Mouse (Mus musculus): Measurements from ENCODE around the gene Dnah8. TPM values are rescaled to one million over a fixed set of nuclear protein-coding genes. Genes with fewer than 3 reads are reported as not detected.
A peak's percentile ranks its signal among the peaks of the same experiment; 100 is the strongest.
"Not testable (repeated sequence)": the region's sequence is repeated elsewhere in the genome, so short reads cannot be mapped to it uniquely, and the experiment has no call there.

The Dnah8 gene
- 1 to 10 TPM; 1.7 to 3.1 TPM for total RNA-seq (2021)
- long read RNA-seq, partial matches to known transcripts = 3 of 3 reads
- long read RNA-seq, other reads (novel, unspliced or antisense) = 0 of 3 reads

DNA sequence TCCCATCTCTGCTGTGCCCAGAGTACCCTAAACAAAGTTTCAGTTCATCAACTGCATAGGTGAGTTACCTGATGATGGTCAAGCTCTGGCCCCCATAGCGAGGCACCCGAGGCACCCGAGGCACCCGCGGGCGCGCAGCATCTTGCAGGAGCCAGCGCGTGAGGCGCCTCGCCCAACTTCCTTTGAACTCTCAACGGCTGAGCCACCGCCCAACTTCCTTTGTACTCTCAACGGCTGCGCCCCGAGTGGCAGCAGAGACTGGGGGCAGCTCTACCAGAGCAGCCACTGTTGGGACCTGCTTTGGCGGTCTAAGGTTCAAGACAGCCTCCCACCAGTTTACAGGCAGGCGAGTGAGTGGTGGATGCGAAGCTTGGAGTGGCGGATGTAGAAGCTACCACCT, at the start of gene Dnah8:
Dnah8 (plus strand) TSS at position 223 of the 400 bp plus-strand sequence.
- DNase-seq (ENCODE audit: low spot score in 2 of 2) = not testable (repeated sequence)

DNA sequence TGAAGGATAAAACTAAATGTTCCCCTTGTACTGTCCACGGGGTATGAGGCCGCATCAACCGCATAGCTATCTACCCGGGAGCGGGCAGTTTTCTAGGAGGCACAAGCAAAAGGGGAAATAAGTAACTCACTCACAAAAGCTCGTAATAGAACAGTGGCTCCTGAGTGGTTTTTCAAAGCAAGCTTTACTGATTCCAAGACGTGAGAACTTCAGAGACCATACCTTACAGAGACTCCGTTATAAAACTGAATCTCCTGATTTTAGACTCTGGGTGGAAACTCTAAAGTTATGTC, 49.4 kb upstream of the Dnah8 start:
- DNase-seq (ENCODE audit: low spot score in 2 of 2) = peak in 1 of 2 experiments; percentile 29

DNA sequence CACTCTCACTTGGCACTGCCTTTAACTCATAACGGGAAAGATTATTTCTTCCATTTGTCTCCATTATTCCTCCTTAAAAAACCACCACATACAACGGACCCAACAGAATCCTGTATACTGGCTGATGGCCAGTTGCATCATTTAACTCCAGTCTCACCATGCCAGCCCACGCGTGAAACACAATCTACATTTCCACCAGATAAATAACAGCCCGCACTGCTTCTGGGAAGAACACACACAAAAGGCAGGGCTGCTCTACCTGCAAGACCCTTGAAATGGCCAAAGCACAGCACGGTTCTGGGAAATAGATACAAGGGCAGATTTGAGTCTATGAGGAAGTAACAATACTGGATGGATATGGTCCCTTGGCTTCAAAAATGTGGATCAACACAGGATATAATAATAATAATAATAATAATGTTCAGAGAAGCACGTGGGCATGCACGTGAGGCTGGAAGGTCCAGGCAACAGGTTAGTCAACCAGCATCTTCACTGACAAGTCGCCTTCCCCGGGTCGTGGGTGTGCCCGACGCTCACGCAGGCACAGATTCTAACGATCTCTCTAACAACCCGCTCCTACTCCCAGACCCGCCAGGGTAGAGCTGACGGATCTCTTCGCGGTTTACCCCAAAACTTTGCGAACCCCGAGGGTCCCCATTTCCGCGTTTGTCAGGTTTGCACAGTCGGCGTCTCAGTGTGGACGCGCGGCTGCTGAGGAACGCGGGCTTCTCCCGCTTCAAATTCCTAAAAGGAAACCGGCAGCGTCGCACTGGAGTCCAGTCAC, 48.8 kb upstream of the Dnah8 start:
- DNase-seq (ENCODE audit: low spot score in 2 of 2) = peak; percentile 60 to 73

DNA sequence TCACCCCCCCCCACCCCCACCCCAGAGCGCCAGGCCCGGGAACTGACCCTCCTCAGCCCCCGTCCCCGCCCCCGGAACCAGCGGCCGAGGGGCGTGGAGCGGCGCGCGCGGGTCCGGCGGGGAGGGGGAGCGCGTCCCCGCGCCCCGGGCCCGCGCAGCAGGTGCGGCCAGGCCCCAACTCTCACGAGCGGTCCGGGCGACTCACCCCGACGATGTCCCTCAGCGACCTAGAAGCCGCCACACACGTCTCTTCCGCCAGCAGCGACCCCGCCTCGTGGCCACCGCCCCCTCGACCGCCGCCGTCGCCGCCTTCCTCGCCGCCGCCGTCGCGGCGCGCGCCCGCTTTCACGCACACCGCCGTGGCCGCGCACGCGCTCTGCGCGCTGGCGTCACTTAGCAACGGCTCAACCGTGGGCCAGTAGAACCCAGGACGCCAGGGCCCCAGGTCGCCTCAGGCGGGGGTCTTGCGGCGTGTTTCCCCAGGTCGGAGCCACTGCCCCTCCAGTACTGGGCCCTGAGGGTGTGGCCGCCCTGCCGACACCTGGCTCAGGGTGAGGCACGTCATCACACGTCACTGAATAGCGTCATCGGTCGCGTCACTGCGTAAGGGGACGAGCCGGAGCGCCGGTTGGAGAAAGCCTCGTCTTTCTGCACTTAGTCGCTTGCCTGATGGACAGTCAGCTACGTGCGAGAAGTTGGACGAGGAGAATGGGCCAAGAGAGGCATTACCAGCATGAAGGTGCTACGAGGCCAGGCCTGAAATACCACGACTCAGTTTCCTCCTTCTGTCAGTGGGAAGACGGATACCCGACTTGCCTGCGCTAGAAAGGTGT, 48.0 kb upstream of the Dnah8 start, which contains the start of gene Btbd9:
Btbd9 (minus strand) TSS at position 548 of the 833 bp plus-strand sequence.
- DNase-seq (ENCODE audit: low spot score in 2 of 2) = peak; percentile 92 to 97

DNA sequence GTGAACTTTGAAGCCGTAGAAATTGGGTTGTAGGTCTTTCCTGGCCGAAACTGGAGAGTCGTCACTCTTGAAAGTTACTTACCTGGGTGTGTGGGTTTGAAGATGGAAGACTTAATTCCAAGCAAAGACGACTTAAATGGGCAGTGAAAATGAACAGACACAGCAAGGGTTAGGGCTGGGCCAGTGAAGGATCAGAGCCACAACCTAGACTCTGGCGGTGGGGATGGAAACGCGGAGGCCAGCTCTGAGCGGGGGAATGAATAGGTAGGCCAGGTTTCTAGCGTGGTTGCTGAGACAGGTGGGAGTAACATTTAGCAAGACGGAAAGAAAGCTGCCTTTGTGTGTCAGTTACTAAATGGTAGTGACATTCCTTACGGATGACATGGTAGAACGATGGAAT, 47.2 kb upstream of the Dnah8 start:
- DNase-seq (ENCODE audit: low spot score in 2 of 2) = no peak

DNA sequence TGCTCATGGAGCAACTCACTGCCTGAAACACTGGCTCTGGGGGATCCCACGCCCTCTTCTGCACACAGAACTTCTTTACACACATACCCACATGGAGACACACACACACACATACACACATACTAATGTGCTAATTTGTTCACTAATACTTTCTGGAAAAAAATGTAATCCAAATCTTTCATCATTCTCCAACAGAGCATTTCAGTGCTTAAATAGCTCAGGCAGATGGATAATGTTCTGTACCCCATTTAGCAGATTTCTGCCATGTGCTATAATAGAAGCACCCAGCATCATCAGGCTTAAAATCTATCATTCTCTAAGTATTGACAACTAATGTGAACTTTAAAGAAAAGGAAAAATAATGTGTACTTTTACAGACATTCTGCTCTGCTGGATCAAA, 43.4 kb upstream of the Dnah8 start:
- peak; percentile 42 to 88 for DNase-seq (ENCODE audit: low spot score in 2 of 2)

DNA sequence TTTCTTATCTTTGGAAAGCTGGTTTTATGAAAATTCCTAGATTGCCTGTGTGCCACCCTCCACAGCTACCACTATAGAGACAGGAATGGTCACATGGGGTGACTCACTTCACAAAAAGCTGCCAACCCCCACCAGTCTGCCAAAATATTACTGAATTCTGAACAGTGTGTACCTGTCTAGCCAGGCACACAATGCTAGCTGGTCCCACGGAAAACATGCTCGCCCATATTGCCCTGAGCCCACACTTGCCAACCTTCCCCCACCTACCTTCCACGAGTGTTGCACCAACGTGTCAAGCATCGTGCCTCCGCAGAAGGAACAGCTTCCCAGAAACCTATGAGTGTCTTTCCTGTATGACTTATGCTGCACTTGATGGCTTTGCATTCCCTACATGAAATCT, 43.0 kb upstream of the Dnah8 start:
- DNase-seq (ENCODE audit: low spot score in 2 of 2) = peak; percentile 88 to 97

DNA sequence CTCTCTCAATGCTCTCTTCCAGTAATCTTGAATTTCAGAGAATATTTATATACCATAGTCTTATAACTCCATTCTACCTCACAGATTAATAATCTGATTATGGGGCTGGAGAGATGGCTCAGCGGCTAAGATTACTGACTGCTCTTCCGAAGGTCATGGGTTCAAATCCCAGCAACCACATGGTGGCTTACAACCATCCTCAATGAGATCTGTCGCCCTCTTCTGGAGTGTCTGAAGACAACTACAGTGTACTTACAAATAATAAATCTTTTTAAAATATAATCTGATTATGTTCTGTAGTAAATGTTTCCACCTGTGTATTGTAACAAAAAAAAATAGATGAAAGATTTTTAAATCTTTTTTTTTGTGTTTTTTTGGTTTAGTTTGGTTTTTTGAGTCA, 41.8 kb upstream of the Dnah8 start:
- no peak for DNase-seq (ENCODE audit: low spot score in 2 of 2)

DNA sequence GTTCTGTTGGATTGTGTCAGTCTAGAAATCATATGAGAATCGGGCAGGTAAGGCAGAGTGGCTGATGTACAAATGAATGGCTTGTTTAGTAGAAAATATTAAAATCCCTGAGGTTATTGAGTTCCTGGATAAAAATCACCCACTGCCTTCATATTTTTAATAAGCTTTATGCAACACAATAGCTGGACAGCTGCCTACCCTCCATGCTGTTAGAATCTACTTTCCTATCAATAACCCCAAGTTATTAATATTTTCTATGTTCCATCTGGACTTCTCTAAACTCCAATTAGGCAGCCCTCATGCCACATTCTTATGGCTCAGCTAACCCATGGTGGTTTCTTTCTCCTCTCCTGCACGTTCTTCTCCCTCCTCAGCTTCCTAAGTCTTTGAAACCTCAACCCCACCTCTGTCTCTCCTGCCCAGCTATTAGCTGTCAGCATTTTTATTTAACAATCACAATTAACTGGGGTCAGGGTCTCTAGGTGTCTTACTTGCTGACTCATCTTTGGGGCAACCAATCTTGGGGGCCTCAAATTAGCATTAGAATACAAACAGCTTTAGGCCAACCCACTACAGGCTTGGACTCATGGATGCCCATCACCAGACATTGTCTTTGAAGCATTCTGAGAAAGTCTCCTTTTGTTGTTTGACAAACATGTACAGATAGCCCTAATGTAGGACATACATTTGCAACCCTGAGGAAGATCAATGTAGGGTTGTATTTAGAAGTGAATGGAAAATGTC, 40.7 kb upstream of the Dnah8 start:
- peak in 1 of 2 experiments; percentile 77 for DNase-seq (ENCODE audit: low spot score in 2 of 2)

DNA sequence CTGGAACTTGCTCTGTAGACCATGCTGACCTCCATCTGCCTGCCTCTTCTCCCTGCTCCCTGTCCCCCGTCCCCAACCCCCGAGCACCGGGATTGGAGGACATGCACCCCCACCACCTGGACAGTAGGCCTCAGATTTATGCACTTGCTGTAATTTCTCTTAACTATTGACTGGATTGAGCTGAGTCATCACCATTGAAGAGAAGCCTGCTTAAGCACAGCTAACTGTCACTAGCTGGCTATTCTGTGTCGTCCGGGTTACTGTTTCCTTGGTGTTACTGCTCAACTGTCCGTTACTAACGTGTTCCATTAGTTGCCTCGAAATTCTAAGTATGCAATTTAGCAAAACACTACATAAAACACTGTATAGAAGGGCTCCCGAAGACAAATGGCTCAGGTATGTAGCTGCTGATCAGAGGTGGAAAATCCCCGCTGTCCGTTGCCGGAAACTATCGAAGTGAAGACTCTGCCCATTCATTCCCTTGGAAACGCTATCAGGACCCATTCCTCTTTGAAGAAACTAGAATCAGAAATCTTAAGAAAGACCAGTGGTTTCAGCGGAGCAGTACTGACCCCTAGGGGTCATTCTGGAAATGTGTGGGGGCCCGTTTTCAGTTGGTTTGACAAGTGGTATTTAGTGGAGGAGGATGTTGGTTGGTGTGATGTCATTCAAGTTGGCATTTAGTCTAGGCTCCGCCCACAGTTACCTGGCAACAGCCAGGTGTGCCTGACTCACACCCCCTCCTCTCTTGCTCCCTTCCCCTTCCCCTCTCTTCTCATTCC, 33.5 kb upstream of the Dnah8 start:
- DNase-seq (ENCODE audit: low spot score in 2 of 2) = peak; percentile 64 to 86

DNA sequence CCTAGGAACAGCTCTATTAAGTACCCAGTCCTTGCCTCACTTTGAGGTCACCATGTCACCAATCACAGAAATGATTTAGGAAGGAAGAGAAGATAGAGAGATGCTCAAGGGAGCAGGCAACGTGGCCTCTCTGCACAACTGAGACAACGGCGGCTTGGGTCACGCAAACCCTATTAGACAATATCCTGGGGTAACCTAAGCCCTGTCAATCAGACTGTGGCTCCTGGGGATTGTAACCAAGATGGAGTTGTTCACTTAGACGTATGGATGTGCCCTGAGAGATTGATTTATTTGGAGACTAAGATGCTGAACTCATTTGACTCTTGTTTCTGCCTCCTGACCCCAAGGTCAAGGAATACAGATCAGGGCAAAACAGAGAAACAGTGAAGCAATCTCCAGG, 29.7 kb upstream of the Dnah8 start:
- DNase-seq (ENCODE audit: low spot score in 2 of 2) = no peak

DNA sequence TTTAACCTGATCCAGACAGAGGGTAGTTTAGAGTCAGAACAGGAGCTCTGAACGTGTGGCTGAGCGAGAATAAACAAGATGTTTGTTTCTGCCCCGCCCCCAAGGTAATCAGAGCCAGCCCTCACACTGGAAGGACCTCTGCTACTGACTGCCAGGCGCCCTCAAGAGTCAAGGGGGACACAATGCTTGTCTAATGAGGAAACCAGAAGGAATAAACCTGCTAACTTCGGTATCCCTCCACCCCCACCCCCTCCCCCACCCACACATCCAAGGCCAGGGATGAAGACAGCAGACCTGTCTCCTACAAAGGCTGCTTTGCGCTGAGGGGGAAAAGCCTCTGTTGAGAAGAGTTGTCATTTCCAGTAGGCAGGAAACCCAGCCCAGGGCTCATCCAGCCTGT, 29.3 kb upstream of the Dnah8 start:
- no peak for DNase-seq (ENCODE audit: low spot score in 2 of 2)

DNA sequence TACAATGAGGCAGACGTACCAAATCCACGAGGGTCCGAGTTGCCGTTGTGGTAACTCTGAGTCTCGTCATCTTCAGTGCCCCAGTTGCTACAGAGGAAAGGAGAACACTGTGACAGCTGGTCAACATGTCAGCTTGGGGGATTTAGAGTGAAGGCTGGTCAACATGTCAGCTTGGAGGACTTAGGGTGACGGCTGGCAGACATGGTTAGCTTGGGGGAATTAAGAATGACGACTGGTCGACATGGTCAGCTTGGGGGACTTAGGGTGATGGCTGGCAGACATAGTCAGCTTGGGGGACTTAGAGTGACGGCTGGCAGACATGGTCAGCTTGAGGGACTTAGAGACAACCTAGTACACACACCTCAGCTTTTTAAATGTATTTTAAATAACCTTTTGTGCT, 26.4 kb upstream of the Dnah8 start:
- no peak for DNase-seq (ENCODE audit: low spot score in 2 of 2)

DNA sequence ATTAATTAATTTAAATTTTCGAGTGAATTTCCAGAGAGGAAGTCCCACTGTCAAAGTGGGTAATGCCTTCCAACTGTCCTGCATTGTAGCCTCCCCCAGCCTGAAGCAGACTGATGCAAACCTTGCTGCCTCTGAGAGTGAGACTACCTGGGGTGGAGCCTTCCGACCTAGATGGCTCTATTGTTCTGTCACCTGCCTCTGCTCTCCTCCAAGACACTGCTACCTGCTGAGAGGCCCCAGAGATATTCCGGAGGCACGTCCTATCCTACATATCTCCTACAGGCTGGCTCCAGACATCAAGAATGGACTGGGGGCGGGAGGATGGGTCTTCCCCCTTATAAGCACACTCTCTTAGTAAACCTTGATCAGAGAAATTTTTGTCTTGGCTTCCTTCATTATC, 25.9 kb upstream of the Dnah8 start:
- DNase-seq (ENCODE audit: low spot score in 2 of 2) = no peak

DNA sequence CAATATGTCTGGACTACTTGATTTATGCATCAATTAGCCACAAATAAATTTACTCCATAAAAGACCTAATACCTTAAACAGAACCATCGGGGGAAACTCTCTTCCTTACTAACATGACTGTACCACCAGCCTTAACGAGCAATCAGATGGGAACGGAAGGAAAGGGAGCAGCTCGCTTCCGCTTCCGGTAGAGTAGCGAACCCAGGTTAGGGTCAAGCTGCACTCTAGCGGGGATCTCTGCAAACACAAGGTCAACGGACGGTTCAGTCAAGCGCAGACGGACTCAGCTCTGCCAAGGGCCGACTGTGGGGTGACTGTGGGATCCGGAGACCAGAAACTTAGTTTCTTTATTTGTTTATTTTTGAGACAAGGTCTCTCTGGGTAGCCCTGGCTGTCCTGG, 22.0 kb upstream of the Dnah8 start:
- no peak for DNase-seq (ENCODE audit: low spot score in 2 of 2)

DNA sequence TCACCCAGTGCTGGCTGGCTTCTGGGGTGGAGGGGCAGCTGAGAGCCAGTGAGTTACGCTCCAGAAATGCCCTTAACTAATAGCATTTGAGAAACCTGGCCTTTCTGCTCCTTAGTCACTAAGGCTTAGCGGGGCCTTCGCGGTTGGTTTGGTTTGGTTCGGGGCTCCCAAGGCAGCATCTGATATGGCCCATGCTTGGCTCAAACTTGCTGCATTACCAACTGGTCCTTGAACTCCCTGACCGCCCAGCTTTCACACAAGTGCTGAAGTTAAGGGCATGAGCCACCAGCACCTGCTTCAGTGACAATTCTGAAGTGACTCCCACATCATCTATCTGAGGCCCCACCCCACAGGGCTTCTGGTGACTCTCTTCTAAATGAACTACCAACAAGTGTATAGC, 19.9 kb upstream of the Dnah8 start:
- DNase-seq (ENCODE audit: low spot score in 2 of 2) = no peak

DNA sequence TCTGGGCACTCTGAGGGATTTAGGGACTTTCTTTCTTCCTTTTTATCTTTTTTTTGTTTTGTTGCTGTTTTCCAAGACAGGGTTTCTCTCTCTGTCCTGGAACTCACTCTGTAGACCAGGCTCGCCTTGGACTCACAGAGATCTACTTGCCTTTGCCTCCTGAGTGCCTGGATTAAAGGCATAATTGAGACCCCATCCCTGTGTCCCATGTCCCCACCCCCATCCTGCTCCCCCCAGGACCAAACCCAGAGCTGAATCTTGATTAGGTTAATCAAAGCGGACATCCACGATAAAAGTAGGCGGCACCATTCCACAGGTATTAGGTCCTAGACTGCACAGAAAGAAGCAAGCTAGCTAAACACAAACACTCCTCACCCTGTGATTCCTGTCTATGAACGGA, 19.2 kb upstream of the Dnah8 start:
- DNase-seq (ENCODE audit: low spot score in 2 of 2) = no peak

DNA sequence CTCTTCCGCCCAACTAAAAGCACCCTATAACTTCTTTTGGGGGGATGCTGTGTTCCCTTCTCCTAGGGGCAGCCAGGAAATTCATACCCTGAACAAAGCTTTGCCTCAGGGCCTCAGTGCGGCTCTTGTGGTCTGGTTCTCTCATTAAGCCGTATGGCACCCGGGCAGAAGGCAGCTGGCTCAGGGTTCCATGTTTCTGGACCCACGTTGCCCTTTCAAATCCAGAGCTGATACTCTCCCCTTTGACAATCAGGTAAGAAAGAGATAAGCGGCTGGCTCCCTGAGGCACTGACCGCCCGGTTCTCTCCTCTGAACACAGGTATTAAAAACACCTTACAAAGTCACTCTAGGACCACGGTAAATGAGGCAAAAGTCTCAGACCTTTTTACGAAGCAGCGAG, 17.9 kb upstream of the Dnah8 start:
- DNase-seq (ENCODE audit: low spot score in 2 of 2) = no peak

DNA sequence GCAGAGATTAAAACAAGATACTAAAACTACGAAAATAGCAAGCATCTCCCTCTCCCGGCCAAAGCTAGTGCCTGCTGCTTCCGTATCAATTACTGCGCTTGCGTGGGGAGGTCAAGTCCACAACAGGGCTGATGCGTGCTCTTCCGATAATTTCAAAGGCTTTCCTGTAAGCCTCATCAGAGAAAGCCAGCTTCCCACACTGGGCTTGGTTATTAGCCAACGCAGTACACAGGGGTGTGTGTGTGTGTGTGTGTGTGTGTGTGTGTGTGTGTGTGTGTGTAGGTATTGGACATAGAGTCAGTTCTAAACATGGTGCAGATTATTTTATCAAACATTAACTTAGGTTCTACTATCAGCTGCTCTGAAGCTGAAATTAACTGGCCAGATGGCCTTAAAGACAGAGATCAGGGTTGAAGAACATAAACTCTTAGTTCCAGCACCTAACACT, 17.5 kb upstream of the Dnah8 start:
- DNase-seq (ENCODE audit: low spot score in 2 of 2) = peak in 1 of 2 experiments; percentile 44

DNA sequence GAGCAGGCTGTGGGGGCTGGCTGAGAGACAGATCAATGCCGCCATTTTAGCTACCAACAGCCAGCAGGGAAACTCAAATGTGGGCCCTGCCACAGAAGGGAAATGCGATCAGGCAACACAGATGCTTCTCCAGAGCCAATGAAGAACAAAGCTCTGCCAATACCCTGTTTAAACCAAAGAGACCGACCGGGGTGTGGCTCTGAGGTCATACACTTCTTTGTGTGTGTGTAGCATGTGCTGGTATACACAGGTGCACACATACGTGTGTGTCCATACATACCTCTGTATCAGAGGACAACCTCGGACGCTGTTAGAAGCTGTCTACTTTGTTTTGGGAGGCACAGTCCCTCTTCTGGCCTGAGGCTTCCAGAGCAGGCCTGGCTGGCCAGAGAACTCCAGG, 16.8 kb upstream of the Dnah8 start:
- peak in 1 of 2 experiments; percentile 35 for DNase-seq (ENCODE audit: low spot score in 2 of 2)
